Mouse (Mus musculus): Measurements from ENCODE around the gene Osbpl3.
A peak's percentile ranks its signal among the peaks of the same experiment; 100 is the strongest.

The Osbpl3 gene

DNA sequence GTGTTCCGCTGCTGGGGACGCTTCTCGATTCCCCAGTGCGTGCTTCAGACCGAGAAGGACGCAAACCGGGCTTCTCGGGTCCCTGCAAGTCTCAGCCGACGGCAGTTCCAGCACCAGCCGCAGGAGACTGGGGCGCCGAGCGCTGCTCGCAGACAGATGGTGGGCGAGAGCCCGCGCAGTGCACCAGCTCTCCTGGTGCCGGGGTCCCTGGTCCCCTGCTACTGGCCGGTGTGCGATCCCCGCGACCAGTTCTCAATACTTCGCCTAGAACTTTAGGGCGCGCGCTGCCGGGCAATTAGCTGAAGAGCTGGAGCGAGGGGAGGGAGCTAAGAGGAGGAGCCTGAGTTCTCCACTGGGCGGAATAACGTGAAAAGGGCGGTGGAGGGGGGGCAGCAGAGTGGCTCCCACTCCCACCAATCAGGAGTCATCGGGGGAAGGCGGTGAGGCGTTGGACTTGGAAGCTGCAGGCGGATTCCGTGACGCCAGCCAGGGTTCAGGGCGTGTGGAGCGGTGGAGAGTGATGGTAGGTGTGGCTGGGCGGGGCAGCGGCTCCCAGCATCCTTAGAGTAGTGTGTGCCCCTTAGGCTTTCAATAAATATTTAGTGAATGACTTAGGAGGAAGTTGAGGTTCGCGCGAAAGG lies at the start of gene Osbpl3:
Gene Osbpl3, minus strand, starts transcription at position 373 of the 641 bp plus-strand sequence.
- DNase-seq, result peak; percentile 96

DNA sequence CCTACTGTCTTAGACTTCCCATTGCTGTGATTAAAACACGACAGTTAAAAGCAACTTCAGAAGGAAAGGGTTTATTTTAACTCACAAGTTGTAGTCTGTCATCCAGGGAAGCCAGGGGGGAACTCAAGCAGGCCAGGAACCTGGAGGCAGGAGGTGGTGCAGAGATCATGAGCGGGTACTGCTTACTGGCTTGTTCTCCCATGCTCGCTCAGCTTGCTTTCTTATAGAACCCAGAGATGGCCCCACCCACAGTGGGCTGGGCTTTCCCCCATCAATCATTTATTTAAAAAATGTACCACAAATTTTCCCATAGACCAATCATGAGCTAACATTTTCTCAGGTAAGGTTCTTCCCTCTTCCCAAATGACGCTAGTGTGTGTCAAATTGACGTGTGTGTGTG lies 49.5 kb upstream of the Osbpl3 start:
- no peak for DNase-seq

DNA sequence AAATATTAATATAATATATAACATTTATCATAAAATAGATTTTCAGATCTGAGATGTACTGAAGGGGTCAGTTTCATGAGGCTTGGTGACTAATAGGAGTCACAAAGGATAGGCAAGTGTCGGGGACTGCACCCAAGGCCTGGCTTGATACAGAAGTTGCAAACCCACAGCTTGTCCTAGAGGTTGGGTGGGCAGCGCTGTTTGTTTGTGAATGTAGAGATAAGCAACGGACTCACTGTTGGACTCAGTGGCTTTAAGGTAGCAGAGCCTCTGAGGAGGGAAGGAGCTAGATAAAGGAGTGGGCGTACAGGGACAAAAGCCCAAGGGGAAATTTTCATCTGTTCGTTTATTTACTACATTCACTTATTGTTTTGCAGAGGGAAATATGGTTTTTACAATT lies 48.7 kb upstream of the Osbpl3 start:
- no peak for DNase-seq

DNA sequence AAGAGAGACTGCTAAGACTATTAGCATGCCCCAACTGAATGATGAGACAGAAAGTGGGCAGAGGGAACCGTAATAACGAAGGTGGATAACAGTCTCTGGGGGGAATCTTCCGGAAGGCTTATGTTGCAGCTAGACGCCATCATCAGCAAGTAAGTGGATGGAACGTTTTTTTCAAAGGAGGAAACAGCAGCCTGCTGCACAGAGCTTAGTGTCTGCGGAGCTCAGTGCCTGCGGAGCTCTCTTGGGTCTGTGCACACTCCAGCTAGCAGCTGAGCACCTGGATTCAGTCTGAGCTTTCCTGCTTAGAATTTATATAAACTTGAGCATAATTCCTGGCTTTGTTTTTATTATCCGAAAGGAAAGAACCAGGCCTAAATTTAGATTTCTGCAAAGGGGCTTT lies 47.8 kb upstream of the Osbpl3 start:
- no peak for DNase-seq

DNA sequence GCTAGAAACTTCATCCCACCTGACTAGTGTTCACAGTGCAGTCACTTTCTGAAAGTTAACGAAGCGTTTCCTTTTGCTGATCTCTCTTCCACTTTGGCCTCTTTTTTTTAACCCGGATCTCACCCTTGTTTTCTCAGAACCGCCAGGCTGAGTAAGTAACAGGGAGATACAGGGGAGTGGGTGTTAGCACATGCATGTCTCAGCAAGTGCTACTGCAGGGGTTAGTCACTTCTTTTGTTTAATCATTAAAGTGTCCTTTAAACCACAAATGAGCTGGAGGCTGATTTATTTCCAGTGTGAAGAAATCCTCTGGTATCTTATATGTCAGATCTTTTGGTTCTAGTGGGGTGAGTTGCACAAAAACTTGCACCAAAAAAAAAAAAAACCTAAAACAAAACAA lies 47.0 kb upstream of the Osbpl3 start:
- peak; percentile 22 for DNase-seq

DNA sequence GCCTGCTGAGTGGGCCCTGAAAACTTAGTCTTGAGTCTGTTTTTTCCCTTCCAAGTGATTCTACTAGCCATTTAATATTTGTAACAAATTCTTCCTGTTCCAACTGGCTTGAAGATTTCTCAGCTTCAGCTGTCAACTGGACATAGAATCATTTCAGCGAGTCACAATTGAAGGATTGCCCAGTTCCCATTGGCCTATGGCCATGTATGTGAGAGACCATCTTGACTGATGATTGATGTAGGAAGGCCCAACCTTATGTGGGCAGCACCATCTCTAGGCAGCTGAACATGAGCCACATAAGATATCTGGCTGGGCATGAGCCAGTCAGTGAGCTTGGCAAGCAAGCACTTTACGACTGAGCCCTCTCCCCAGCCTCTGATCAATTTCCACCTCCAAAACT lies 42.3 kb upstream of the Osbpl3 start:
- no peak for DNase-seq

DNA sequence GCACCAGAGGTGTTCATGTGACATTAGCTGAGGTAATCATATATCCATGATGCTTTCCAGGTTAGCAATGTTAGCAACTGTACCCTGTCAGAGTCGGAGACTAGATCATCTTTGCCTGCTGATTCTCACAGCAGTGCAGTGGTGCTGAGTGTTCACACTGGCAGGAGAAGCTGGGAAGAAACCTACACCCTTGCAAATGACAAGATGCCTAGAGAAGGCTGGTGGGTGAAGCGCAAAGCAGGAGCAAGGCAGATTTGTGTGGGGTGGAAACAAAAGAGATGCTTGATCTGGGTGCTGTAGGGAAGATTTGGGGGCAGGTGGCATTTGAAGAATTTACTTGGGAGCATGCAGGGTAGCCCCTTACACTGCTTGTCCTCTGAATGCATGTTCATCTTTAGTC lies 34.5 kb upstream of the Osbpl3 start:
- no peak for DNase-seq

DNA sequence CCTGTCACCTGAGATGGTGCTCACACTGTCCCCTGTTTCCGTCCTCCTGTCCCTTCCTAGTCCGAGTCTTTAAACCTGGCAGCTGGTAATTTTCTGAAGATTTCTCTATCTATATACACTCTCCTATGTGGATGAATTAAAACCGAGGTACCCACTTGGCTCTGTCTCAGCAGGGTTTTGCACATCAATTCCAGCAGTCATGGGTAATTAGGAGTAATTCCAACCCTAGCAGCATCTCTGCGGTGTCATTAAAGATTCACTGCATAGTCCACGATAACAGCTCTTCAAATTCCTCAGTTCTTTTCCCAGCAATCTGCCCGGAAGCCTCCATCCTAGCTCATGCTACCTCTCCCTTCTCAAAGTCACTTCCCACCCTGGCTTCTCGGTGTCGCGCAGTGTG lies 33.4 kb upstream of the Osbpl3 start:
- DNase-seq, result no peak

DNA sequence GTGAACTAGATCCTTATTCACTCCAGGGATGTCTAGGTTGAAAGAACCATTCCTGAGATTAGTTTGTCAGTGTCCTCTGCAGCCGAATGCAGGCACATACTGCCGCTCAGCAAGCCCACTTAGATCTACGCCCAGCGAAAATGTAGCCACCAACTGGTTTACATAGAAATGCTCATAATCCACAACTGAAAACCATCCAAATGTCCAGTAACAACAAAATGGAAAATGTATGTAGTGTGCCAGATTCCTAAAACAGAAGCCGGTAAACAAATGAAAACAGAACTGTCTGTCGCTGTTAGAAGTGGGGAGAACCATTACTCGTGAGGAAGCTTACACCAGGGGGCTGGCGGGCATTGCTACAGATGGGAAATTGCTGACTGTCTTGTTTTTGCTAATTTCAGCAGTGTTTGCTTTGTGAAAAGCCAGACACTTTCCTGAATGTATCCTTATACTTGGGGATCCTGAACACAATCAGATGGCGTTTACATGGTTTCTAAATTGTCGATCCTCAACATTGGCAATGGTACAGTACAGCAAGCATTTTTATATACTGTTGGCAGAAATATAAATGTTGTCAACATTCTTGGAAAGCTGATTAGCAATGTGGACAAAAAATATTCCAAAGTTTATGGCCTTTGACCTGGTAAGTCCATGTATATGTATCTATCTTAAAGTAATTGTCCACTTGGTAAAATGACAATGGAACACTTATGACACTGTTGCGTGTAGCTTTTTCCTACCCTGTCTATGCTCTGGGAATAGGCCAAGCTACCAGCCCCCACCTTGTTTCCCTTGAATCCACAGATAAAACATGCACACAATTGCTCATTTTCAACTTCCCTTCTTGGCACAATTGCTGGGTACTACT lies 30.3 kb upstream of the Osbpl3 start:
- no peak for DNase-seq

DNA sequence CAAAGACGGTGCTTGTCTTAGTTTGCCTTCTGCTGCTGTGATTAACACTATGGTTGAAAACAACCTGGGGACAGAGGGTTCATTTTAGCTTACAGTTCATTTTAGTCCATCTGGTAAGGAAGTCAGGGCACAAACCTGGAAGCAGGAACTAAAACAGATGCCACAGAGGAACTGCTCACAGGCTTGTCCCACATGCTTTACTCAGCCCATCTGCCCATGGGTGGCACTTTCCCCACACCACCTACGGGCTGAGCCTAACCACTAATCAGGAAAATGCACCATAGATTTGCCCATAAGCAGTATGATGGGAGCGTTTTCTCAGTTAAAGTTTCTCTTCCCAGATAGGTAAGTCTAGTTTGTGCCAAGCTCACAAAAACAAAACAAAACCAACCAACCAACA lies 27.4 kb upstream of the Osbpl3 start:
- no peak for DNase-seq

DNA sequence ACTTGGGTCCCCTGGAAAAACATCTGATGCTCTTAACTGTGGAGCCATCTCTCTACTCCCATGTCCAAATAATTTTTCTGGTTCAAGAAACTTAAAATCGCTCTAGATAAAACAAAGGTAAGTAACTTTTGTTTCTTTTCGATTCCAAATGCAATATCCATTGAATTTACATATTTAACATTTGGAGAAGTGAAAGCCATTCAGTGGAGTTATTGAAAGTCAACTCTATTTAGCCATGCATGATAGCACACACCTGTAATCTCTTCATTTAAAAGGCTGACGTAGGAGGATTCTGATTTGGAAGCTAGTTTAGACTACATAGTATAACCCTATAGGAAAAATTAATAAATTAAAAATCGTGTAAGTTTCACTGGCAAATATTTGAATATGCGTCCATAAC lies 25.5 kb upstream of the Osbpl3 start:
- DNase-seq, result no peak

DNA sequence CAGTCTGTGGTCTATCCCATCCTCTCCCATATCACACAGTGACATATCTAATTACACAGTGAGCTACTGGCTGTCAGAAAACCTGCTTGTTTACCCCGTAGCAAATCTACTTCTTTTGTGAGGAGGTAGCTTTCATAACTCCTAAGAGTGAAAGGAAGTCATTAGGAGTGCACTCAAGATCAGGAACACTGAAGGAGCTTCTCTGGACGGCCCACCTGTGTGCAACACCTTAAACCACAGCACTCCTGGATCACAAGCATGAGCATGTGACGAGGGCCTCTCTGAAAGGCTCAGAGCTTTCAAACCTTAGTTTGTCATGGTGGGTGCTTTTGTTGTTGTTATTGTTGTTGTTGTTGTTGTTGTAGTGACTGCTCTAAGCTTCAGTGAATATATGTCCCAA lies 10.4 kb upstream of the Osbpl3 start:
- DNase-seq, result no peak

DNA sequence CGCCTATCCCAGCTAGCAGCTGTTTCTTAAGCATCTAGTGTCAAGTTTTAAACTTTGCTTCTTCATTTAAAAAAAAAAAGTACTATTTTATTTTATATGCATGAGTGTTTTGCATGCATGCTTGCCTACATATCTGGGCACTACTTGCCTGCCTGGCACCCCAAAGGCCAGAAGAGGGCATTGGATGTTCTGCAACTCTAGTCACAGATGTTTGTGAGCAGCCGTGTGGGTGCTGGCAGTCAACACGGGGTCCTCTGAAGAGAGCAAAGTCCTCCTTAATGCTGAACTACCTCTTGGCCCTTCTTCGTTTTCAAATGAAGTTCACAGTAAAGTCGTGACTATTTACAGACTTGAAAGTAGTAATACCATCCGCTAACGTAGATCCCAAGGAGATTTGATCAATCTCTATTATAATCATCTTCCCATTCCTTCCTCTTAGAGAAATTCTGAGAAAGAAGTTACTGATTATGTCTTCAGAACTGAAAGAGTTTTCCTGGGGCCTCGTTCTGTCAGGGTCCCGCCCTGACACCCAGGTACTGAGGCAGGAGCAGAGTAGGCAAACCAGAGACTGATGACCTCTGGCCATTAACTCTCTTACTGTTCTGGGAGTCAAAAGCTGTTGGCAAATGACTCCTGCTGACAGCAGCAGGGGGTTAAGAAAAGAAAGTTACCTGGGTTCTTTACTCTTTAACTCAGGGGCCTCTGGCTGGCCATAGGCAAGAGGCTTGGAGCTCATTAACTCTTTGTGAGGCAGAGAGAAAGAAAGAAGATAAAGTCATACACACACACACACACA lies 8.9 kb upstream of the Osbpl3 start:
- DNase-seq, result no peak

DNA sequence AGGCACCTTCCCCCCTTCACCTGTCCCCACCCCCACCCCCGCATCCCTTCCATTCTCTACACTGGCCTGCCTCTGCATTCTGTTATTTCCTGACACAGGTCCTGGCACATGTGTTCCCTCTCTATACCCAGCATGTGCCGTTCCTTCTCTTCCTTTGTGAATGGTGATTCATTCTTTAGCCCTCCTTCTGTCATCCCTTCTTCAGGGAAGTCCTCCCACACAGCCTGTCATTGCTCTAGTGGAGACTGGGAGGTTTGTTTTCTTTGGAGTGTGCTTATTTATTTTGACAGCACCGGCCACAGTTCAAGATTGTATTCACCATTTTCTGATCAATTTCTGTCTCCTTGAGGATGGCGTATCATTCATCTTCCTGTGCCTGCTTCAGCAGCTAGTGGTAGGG lies 6.0 kb upstream of the Osbpl3 start:
- no peak for DNase-seq

DNA sequence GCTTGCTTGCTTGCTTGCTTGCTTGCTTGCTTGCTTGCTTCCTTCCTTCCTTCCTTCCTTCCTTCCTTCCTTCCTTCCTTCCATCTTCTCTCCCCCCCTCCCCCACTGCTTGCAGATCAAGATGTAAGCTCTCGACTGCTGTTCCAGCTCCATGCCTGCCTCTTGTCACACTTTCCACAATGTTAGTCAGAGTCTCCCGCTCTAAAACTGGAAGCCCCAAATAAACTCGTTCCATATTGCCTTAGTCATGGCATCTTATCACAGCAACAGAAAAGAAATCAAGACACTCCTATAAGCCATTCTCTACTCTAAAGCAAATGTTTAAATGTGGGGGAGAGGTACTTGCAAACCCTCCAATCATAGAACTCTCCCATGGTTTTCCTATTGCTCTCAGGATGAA lies 5.6 kb upstream of the Osbpl3 start:
- DNase-seq, result no peak

DNA sequence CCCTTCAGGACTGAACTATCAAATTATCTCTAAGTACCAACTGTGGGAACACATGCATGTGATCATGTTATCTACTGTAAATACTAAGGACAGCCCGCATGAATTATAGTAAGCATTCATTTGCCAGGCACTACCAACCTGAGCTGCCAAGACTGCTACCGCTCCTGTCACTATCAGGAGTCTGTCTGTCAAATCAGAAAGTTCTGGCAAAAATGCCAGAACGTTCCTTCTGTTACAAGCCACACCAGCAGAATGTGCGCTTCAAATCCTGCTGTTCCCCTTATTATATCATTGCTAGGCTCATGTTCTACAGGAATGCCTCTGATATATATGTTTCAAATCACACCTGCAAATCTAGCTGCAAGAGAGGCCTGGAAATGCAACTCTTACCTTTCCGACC lies 4.6 kb upstream of the Osbpl3 start:
- no peak for DNase-seq

DNA sequence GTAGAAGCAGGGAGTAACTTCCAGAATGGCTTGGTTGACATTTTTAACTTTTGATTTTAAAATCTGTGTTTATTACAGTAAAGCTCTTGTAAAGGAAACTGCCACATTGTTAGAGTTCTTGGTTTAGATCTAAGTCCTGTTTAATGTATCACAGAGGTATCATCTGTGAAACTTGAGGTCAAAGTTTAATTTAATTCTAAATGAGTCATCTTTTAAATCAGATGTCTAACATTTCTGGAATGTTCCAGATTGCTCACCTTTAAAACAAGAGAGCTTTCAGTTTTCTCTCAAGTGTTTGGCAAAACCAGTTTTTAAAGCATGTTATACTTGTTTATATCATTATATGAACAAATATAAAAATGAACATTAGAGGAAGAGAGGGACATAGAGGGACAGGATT lies 4.2 kb upstream of the Osbpl3 start:
- DNase-seq, result no peak

DNA sequence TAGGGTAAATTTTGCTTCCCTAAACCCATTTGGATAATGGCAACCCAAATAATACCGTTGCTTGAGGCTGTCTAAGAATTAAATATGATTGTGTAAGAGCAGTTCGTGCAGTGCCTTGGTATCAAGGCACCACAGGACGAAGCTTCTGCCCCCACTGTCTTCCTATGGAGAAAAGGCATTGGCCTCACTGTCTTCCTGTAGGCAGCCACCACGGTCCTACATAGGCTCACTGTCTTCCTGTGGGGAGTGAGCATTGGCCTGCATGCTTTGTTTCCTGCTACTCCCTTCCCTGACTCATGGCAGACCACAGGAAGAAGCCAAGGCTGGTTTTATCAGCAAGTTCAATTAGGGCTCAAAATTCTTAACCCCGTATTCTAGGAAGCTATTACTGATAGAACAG lies 3.3 kb upstream of the Osbpl3 start:
- DNase-seq, result no peak

DNA sequence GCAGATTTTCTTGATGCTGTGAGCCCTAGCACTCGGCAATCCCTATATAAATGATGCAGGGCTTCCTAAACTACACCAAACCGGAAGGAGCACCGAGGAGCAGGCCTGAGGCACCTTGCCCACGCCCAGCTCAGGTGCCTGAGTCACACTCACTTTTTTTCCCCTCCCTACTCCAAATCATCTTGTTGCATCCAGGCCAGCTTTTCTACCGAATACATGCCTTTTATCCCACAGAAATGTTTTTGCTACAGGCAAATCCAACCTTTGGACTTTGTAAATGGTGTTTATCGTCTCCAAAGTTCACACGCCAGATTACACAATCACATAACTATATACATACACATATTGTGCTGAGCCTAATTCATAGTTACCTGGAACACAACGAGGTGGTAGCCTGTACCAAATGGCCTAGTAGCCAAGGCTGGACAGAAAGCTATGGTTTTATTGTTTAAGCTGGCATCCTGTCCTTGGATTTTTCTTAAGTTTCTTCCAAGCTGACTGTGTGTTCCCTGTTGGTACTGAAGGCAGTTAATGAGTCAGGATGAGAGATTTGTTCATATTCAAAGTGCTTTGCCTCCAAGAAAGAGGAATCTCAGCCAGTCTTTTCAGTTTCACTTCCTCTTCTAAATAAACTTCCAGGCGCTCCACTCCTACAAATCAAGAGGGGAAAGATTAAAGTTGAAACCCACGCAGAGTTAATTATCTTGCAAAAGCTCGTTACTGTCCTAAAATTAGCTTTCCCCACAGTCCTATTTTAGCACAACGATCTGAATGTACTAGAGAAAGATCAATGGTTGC lies 1.7 kb upstream of the Osbpl3 start:
- no peak for DNase-seq

DNA sequence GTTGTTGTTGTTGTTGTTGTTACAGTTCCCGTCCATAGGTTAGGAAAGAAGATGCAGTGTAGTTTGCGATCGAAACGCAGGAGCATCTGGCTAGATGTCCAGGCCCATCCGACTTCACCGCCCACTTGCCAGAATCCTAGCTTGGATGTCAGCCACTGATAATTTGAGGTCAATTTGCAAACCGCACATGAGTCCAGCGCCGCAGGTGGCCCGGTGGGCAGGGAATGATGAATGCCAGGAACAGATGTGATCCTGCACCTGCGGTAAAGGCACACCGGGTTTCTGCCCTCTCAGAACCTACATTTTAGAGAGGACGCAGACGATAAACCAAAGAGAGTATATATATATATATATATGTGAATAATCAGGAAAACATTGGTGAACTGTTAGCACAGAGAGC lies 705 bp upstream of the Osbpl3 start:
- DNase-seq, result no peak

DNA sequence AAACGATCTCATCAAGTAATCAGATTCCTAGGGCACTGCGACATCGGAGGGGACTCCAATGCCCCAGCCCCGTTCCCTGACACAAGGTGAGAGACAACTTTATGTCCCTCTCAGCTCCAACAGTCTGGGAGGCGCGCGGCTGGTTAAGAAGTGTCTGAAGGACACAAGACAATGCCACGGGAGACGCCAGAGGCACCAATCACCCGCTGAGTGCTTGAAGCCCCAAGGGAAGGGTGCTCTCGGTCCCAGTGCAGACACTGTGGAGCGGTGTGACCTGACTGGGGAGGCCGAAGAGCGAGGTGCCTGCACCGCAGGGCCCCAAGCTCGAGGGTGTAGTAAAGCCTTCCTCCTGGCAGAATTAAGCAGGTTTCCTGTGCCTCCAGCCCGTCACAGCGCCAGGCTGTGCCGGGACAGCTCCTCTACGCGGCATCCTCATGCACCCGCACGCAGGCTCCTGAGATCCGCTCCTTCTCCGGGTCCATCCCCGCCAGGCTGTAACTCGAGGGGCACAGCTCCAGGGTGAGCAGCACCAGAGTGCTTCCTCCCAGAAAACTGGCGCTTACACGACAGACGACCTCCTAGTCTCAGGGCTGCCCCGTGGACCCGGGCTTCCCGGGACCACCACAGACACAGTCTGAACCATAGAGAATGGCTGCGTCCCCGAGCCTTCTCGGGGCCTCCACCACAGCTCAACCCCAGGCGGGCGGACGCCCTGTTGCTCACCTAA lies 736 bp downstream of the Osbpl3 start:
- DNase-seq, result peak; percentile 58

DNA sequence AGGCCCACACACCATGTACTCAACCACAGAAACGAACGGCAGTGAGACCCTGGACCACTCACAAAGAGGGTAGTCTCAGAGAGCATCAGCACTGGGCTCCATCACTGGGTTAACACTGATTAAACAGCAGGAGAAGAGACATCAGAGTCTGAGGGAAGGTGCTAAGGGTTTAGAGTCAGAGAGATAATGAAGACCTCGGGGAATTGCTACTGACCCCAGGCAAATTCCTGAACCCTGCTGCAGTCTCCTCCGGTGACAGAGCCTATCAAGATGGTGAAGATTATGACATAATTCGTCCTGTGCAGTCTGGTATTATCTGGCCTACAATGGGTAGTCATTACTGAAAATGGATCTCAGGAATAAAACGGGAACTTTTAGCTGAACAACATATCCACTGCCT lies 2.4 kb downstream of the Osbpl3 start:
- DNase-seq, result no peak
